Mouse (Mus musculus) neutrophil, adult 5-6 weeks (primary cell): ENCODE measurements around the gene Zscan18. TPM values are rescaled to one million over a fixed set of nuclear protein-coding genes. Genes with fewer than 3 reads are reported as not detected.

Source experiments
- ATAC-seq: fragments of 151-379, 151-347 bp; 2 replicates; pipeline ENCODE4 v1.8.0; 2017; ENCODE audit warnings: mild to moderate bottlenecking, moderate TSS enrichment; ENCODE audit not compliant: insufficient number of reproducible peaks, poor library complexity, low FRiP score, severe bottlenecking; ENCODE audit errors: extremely low read depth
- total RNA-seq: library from RNA; stranded (forward); fragments of 200-1000 nt; gene quantifications from 2 replicates; pipeline ENCODE4 v1.2.3, GENCODE M21; 2017

The Zscan18 gene
- total RNA-seq, 1 experiment from 2014 or later: 2.9 TPM

GRCm38 (mm10) chr7:12749431-12750198 is 53.8 kb downstream of the Zscan18 start:
- ATAC-seq: no peak

GRCm38 (mm10) chr7:12734904-12735303 is 68.5 kb downstream of the Zscan18 start, which contains the start of gene Vmn2r56:
Gene Vmn2r56 (minus strand): TSS chr7:12735004.
- no peak for ATAC-seq

Other genes starting within 250 kb of the Zscan18 start
- 0.12 TPM in 2 replicates for gene Vmn2r53, start 194.8 kb downstream of the Zscan18 start, total RNA-seq
- gene Vmn2r54, start 163.3 kb downstream of the Zscan18 start, total RNA-seq: not detected in 2 replicates
- gene Vmn2r55, start 118.6 kb downstream of the Zscan18 start, total RNA-seq: not detected in 2 replicates
- not detected in 2 replicates for gene Vmn2r56, start 68.6 kb downstream of the Zscan18 start, total RNA-seq
- gene Zfp329, start 15.2 kb upstream of the Zscan18 start, total RNA-seq: 24.2 and 29.3 TPM in 2 replicates
- 112 and 114 TPM in 2 replicates for gene Zfp110, start 31.1 kb upstream of the Zscan18 start, total RNA-seq
- gene Zfp128, start 77.5 kb upstream of the Zscan18 start, total RNA-seq: 2.9 and 4.8 TPM in 2 replicates
- 3.6 and 5.9 TPM in 2 replicates for gene Zscan22, start 94.2 kb upstream of the Zscan18 start, total RNA-seq
- gene Rps5, start 118.7 kb upstream of the Zscan18 start, total RNA-seq: 425 and 483 TPM in 2 replicates
- 1.2 and 1.7 TPM in 2 replicates for gene Rnf225, start 123.8 kb upstream of the Zscan18 start, total RNA-seq
- gene Zfp324, start 162.2 kb upstream of the Zscan18 start, total RNA-seq: 5.0 and 5.5 TPM in 2 replicates
- 5.1 and 7.4 TPM in 2 replicates for gene Zfp446, start 174.2 kb upstream of the Zscan18 start, total RNA-seq
- 0.81 TPM in 1 of 2 replicates, not detected in the other for gene Slc27a5, start 194.6 kb upstream of the Zscan18 start, total RNA-seq
- 194 and 199 TPM in 2 replicates for gene Trim28, start 195.5 kb upstream of the Zscan18 start, total RNA-seq
- 1.1 and 3.6 TPM in 2 replicates for gene Zbtb45, start 206.4 kb upstream of the Zscan18 start, total RNA-seq
- 199 and 209 TPM in 2 replicates for gene Chmp2a, start 231.2 kb upstream of the Zscan18 start, total RNA-seq
- 75.1 and 83.5 TPM in 2 replicates for gene Ube2m, start 234.6 kb upstream of the Zscan18 start, total RNA-seq